Mouse (Mus musculus) frontal cortex, postnatal 25 days (tissue): ENCODE data around the gene Slc39a7.
"Not testable (repeated sequence)": the region's sequence is repeated elsewhere in the genome, so short reads cannot be mapped to it uniquely, and the experiment has no call there.

Experiments used
- DNase-seq, 2 experiments: peaks; one replicate each; pipeline ENCODE4 v3.0.0; 2022; ENCODE audit warnings: low spot score in 2 of 2

The Slc39a7 gene

DNA sequence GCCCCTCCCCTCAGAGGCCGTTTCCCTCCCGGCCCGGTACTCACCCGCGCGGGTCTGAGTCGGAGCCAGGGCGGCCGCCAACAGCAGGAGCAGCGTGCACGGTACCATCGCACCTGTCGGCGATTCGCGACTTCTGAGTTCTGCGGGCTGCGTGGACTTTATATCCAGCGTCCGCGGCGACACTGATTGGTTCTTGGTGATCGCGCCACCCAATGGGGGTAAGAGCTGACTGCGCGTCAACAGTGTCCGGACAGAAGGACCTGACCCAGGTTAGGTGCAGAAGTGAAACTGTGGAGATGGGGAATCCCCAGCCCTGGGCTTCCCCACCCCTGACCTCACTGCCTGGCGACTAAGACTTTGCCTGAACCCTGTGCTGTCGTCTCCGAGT is 31.3 kb downstream of the Slc39a7 start, which contains the start of gene H2-K1:
TSS of gene H2-K1 (minus strand) at position 198 of the 388 bp plus-strand sequence.
- DNase-seq = peak; percentile 40 to 47

DNA sequence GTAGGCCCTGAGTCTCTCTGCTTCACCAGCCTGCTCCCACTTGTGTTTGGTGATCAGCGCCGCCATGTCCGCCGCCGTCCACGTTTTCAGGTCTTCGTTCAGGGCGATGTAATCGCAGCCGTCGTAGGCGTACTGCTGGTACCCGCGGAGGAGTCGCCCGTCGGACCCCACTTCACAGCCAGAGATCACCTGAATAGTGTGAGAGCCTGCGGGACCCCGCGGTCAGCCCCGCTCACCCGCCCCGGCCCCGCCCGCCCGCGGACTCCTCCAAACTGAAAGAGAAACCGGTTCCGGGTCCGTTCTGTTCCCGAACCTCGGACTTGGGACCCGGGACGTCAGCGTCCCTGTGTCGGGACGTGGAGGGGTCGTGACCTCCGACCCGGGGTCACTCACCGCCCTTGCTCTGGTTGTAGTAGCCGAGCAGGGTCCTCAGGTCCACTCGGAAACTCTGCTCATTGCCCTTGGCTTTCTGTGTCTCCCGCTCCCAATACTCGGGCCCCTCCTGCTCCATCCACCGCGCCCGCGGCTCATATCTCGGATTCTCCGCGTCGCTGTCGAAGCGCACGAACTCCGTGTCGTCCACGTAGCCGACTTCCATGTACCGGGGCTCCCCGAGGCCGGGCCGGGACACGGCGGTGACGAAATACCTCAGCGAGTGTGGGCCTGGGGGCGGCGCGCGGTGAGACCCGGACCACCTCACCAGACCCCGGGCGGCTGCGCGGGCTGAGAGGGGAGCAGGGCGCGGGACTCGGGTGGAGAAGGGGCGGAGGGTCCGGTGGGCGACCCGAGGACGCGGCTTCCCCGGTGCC is 31.9 kb downstream of the Slc39a7 start:
- no peak for DNase-seq

DNA sequence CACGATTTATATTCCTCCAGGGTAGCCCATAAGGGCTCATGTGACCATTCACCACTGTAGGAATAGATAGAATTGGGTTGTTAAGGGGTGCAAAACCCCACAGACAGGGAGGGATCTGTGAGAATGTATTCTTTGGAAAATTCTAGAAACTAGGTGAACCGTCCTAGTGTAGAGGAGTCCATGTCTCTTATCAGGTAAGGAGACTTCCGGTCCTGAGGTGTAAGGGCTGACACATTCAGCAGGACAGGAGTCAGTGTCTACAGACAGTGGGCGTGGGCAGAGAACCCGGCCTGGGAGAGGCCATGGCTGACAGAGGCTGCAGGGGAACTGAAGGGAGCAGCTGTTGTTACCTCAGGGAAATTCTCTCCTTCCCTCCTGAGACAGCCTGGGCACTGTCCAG is 32.8 kb downstream of the Slc39a7 start:
- DNase-seq = not testable (repeated sequence)

DNA sequence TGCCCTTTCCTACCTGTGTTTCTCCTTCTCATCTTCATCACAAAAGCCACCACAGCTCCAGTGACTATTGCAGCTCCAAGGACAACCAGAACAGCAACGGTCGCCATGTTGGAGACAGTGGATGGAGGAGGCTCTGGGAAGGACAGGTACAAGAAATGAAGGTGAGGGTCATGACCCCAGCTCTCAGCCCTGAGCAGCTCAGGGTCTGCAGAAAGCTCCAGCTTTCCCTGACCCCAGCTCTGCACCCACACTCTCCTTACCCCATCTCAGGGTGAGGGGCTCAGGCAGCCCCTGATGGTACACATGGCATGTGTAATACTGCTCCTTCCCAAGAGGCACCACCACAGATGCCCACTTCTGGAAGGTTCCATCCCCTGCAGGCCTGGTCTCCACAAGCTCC is 34.5 kb downstream of the Slc39a7 start:
- not testable (repeated sequence) for DNase-seq

DNA sequence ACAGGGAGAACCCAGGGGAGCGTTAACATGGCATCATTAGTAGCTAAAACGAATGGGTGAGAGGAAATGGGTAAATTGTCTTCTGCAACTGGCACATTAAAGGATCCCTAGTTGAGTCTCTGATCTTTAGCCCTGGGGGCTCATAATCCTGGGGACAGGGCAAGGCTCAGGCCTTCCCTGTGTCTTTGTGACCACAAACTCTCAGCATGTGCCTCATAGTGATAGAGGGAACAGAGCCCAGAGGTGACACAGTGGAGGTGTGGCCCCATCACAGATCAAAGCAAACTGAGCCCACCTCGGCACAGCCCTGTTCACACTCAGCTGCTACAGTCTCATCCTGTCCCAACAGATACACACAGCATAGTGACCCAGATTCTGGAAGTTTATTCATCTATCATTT is 35.8 kb downstream of the Slc39a7 start:
- no peak for DNase-seq

DNA sequence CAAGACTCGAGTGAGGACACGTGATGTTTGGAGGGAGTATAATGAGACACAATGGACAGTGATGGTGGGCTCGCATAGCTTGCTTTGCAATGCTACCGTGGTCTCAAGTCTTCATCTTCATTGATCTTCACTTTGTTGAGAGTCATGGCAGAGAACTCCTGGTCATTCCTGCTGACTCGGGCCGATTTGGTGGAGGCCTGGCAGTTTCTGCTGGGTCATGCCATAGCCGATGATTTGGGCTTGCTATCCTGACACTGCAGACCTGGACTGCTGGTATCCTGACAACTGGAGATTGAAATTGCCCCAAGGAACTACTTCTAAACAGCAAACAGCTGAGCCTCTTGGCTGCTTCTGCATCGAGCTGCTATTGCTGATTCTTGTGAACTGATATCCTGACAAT is 36.5 kb downstream of the Slc39a7 start:
- DNase-seq = no peak

DNA sequence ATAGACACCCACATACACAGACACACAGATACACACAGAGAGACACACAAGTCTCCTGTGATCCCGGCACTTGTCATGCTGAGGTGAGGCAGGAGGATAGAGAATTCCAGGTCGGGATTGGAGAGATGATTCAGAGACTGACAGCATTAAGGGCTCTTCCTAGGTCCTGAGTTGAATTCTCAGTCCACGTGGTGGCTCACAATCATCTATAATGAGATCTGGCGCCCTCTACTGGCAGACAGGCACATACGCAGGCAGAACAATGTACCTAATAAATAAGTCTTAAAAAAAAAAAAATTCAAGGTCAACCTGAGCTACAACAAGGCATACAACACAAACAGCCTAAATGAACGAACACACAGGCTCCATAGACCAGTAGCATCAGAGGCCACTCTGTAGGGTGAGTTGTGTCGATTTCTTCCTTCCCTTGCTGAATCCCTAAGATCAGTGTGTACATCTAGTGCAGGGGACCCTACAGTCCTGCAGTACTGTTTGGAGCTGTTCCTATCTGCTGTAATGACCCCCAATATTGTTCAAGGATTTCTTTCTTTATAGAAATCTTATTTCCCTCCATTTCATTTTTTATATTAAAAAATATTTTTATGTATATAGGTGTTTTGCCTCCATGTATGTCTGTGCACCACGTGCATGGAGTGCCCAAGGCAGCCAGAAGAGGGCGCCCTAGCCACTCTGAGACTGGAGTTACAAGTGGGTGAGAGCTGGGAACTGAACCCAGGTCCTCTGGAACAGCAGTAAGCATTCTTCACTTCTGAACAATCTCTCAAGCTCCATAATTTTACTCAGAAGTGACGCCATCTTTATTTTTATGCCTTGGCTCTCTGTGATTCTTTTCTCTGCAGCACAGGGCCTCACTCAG is 39.5 kb downstream of the Slc39a7 start:
- DNase-seq = no peak

DNA sequence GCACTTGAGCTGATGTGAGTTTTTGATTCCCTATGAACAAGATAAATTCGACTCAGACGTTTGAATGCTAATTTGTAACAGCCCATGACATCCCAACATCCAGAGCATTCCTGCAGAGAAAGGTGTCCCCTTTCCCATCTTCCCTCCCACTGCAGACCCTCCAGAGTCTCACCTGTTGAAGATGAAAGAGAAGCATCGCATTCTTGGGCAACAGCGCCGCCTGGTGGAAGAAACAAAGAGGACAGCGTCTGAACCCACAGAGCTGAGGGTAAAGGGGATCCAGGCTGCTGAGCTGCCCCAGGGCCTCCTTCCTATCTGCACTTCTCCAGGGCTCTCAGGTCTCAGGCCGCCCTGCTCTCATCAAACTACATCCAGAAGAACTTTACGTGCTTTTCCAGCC is 49.3 kb downstream of the Slc39a7 start:
- peak in 1 of 2 experiments; percentile 54 for DNase-seq

DNA sequence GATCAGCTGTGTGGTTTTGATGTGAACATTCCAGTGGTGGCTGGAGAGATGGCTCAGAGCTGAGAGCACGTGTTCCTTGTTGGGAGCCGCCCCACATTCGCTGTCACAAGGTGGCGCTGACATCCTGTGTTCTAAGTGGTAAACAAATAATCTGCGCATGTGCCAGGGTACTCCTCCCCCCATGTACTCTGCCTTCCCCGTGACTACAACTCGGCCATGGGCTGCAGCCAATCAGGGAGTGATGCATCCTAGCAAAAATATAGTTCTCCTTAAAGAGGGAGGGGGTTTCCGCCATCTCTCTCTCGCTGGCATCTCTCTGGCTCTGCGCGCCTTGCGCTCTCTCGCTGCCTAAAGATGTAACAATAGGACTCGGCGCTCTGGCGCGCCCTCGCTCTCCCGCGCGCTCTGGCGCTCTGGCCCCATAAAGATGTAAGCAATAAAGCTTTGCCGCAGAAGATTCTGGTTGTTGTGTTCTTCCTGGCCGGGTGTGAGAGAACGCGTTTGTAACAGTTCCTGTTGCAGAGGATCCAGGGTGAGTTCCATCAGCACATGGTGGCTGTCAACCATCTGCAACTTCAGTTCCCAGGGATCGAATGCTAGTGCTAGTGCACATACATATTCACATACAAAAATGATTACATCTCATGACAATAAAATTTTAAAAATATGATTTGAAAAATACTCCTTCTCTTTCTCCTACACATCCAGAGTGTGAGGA is 50.1 kb downstream of the Slc39a7 start:
- DNase-seq = peak; percentile 59 to 72

DNA sequence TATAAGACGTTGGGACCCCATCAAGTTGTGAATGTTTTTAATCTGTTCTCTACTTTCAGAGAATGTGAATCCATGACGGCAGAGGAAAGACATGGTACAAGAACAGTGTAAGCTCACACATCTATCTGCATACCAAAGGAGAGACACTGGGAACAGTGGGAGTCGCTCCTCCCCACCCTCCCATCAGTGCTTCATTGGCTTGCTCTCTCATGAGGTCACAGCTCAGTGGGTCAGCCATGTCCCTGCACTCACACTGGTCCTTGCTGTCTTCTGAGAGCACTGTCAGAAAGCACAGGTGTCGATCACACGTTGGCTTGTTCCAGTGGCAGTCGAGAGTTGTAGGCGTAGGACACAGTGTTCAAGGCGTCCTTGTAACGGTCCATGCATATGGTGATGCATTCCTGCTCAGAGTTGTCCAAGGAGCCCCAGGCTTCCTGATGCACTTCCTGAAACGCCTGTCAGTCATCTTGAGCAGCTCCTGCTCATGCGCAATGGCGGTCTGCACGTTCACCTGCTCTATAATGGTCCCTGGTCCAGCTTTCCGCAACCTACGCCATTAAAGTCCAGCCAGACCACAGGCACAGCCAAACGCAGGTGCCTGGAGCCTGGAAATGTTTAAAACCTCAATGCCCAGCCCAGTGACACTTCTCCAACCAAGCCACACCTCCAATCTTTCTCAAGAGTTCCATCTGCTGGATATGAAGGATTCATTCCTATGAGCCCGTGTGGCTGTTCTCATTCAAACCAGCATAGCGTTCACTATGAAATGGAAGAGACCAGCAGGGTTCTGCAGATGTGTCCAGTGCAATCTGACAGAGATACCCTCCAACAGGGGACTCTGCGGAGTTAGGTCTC is 51.1 kb downstream of the Slc39a7 start:
- DNase-seq = no peak

DNA sequence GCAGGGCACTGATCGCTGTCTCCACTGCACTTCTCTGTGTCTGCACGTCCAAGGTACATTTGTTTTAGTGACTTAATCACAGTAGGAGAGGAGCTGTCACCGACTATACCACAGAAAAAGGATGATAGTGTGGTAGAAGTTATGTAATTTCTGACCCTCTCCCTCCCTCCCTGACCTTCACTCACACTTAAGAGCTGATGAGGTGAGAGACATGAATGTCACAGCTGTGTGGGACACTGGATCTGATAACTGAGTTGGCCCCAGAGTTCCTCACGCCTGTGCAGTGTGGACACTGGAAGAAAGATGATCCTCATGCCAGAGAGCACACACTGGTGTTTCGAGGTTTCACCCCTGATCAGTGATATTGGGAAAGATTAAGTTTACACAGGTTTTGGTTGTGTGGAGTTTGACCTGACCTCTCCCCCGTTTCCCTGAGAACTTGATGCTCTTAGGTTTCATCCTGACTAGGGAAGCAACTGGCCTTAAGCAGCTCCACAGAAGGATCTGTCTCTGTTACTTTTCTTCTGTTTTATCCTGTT is 51.9 kb downstream of the Slc39a7 start:
- DNase-seq = no peak

DNA sequence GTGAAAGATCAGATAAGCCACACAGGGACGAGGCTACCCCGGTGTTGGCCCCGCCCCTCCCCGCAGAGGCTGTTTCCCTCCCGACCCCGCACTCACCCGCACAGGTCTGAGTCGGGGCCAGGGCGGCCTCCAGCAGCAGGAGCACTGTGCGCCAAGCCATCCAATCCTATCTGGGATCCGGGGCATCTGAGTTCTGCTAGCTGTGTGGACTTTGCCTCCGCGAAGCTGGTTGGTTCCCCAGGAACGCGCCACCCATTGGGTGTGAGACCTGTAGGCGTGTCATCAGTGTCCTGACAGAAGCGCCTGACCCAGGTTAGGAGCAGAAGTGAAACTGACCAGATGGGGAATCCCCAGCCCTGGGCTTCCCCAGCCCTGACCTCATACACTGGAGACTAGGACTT is 52.9 kb downstream of the Slc39a7 start:
- no peak for DNase-seq
